Mouse (Mus musculus) cerebellum, postnatal 10 days (tissue): ENCODE data around the gene Jup.

Experiments used
- DNase-seq, 2 experiments: peaks; one replicate each; pipeline ENCODE4 v3.0.0; 2021; ENCODE audit warnings: mixed read lengths in 2 of 2

Jup gene

GRCm38 (mm10) chr11:100397600-100398389 lies at the start of gene Jup:
Gene Jup (minus strand): TSS chr11:100397763.
- peak; percentile 100 for DNase-seq

- peak; percentile 56 to 62 for DNase-seq
Measured at GRCm38 (mm10) chr11:100442625-100443024, 45.1 kb upstream of the Jup start.

- no peak for DNase-seq
Measured at GRCm38 (mm10) chr11:100441797-100442196, 44.2 kb upstream of the Jup start, which contains the start of the genes Nt5c3b and Klhl10. Gene Nt5c3b (minus strand): TSS chr11:100441808. Gene Klhl10 (plus strand): TSS chr11:100441917.

DNA sequence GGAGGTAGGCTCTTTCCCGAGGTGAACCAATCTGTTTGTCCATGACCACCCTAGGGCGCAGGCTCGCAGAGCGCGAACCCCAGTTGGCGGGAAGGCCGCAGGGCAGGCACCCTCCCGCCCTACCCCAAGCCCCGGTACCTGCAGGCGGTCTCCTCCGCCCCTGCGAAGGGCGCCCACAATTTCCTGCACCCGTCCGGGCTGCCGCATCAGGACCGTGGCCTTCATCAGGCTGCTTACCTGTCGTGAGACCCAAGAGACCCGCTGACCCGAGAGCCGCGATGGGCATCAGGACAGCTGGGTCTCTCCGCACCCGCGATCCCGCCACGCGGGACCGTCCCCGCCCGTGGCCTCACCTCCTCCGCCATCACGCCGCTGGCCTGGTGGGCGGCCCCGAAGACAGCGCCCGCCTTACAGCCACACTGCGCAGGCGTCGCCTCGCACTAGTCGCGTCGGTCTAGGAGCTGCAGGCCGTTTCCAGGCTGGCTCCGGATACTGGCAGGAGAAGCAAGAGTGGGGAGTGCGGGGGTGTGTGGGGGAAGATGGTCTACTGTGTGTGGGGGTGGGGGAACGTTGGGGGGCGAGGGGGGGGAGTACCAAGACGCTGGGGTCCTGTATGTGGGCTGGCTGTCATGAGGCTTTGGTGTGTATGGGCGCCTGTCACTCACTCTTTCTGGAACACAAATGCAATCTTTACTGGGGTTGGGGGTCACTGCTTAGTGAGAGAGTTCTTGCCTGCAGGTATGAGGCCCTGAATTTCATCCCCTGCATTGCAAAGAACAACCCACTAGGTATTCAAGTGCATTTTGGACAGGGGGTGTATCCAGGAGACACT lies 43.3 kb upstream of the Jup start:
- peak; percentile 90 to 93 for DNase-seq

GRCm38 (mm10) chr11:100437901-100438300 lies 40.3 kb upstream of the Jup start:
- no peak for DNase-seq

- DNase-seq = no peak
Measured at GRCm38 (mm10) chr11:100435678-100436246, 38.2 kb upstream of the Jup start.

DNA sequence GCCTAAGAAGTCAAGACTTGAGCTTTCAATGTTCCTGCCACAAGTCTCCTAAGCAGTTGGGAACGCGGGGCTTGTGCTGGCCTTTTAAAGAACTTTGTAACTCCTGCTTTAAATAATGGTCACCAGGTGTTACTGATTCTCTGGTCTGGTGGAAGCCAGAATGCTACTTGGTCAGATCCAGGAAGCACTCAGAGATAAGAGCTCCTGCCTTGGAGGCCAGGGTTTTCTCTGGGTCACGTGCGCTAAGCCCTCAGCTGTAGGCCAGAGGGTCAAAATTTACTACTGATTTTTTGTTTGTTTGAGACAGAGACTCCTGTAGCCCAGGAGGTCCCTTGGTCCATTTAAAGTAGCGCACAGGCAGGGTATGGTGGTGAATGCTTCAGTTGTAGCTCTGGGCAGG lies 34.4 kb upstream of the Jup start:
- DNase-seq = no peak

DNA sequence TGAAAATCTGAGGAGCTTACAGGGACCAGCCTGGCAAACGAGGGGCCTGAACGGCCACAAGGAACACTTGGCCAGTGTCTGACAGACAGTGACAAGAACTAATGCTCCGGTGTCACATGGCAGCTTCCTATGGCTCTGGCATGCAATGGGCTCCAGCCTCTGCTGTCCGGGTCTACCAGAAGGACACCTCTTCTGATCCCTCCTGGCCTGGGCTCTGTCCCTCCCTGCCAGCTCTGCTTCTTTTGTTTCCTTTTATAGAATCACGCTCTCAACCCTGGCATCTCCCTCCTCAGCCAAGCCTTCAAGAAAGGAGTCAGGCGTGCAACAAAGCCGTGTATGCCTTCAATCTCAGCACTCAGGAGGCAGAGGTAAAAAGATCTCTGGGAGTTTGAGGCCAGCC lies 32.5 kb upstream of the Jup start:
- DNase-seq = peak; percentile 43 to 51

GRCm38 (mm10) chr11:100428612-100429199 lies 31.1 kb upstream of the Jup start:
- peak; percentile 78 to 82 for DNase-seq

- no peak for DNase-seq
Measured at GRCm38 (mm10) chr11:100426820-100427219, 29.3 kb upstream of the Jup start.

- DNase-seq = peak; percentile 87
Measured at GRCm38 (mm10) chr11:100425851-100426250, 28.3 kb upstream of the Jup start.

- DNase-seq = no peak
Measured at GRCm38 (mm10) chr11:100423836-100424235, 26.3 kb upstream of the Jup start.

DNA sequence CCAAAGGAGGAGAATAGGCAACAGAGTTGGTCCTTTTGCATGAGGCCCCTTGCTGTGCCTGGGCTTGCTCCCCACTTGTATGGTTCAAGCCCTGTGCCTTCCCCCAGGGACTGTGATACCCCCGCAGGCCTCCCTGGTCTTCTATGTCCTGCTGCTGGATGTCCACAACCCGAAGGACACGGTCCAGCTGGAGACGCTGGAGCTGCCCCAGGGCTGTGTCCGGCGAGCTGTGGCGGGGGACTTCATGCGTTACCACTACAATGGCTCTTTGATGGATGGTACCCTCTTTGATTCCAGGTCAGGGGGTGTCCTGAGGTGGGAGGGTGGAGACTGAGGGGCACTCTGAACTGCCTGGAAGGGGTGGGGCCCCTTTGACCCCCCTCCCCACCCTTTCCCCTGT lies 24.0 kb upstream of the Jup start:
- no peak for DNase-seq

- peak; percentile 49 to 51 for DNase-seq
Measured at GRCm38 (mm10) chr11:100414914-100415822, 17.6 kb upstream of the Jup start, which contains the start of gene Fkbp10. Gene Fkbp10 (plus strand): TSS chr11:100415697.

DNA sequence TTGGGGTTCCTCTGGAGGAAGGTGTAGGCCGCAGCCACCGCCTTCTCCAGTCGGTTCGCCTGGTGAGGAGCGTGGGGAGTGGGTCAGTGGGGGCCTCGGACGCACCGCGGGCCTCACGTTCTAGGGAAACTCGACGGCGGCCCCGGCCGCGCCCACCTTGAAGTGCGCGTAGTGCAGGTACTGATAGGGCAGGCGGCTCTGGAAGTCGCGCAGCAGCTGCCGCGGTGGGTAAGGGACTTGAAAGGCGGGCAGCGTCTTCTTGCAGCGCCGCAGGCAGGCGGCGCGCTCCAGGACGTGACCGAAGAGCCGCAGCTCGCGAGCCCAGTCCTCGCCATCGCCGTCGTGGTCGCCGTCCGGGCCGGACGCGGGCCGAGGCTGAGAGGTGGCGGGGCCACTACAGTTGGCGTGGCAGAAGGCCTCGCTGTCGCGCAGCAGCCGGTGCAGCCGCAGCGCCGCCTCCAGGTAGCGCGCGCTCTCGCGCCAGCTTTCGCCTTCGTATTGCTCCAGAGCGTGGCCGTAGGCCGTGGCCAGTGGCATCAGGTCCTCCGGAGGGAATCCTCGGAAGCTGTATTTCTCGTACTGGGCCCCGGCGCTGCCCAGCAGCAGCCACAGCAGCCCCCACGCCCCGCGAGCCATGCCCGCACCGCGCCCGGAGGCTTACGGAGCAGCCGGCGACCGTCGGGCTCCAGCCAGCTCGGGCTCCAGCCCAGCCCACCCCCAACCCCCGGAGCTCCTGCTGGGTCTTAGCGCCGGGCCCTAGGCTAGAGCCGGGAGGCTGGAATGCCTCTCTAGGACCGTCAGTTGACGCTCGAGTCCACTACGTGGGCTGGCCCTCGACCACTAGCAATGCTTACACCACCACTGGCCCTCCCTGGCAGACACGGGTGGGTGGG lies 16.7 kb upstream of the Jup start, which contains the start of gene P3h4:
Gene P3h4 (minus strand): TSS at position 816 of the 893 bp plus-strand sequence.
- peak; percentile 91 to 92 for DNase-seq

DNA sequence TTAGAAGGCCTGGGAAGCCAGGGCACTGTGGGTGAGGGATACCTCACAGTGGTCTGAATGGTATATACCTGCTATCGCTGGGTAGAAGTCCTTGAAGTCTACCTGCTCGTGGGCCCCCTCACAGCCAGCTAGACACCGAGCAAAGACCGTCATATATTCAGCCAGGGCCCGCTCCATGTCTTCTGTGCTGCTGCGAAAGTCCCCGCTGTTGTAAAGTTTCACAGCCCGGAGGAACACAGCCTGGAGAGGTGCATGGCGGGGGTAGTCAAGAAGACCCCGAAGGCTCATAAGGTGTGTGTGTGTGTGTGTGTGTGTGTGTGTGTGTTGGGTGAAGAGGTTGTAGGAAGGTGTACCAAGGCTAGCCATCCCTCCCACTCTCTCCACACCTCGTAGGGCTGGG lies 16.0 kb upstream of the Jup start:
- no peak for DNase-seq

DNA sequence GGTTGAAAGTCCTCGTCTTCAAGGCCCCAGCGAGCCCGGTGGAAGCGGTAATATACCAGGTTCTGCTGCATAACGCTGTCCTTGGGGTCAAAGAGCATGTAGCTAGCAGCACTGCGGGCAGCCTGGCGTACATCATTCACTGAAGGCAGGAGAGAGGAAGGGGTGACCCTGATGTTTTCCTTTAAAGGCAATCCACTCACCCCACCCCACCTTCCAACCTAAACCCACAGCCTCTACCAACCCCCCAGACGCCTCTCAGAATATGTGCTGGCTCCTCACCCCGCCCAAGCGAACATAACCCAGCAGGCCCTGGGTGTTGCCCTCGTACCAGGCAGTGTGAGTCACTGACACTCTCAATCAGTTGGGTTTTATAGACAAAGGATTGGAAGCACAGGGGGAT lies 14.2 kb upstream of the Jup start:
- no peak for DNase-seq

- peak in 1 of 2 experiments; percentile 37 for DNase-seq
Measured at GRCm38 (mm10) chr11:100409686-100410085, 12.1 kb upstream of the Jup start.

GRCm38 (mm10) chr11:100408835-100409462 lies 11.4 kb upstream of the Jup start:
- DNase-seq = no peak
